14 mouse cellular contexts compared by ENCODE assay signal in the genomic region with DNA sequence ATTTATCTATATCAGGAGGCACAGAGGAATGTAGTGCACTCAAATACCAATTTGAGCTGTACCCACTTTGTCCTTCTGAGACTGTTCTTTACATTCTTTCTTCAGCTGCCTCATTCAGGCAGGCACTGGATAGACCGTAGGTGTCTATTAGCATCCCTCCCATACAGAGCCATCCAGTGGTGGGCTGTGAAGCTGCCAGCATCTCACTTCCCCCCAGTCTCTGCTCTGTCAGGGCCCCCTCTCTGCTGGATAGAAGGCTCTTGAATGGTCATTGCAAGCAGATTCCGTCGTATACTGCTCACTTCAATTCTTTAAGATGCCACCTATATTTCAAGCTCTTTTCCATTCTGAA. TPM values are rescaled to one million over a fixed set of nuclear protein-coding genes. Genes with fewer than 3 reads are reported as not detected.
DNase-seq lines count a peak whose midpoint lies in the region; ATAC-seq and TF ChIP-seq lines count a peak whose summit lies in the region.
"Had no signal": no experiment of that assay in that cellular context is flagged by ENCODE, and none has a peak within 500 bp of the region (broad histone marks: within the 10 kb centered on the region; RNA-seq: fewer than 3 reads in every experiment).

No protein-coding gene starts in this region.

- H3K9me3 ChIP-seq in forebrain, embryonic 14.5 days (replicated peaks; ENCODE audit: control insufficient read depth, low read length) = no peaks in the 10 kb centered on the region
- no peaks in the 10 kb centered on the region for H3K9me3 ChIP-seq in forebrain, embryonic 11.5 days (ENCODE audit: control insufficient read depth, low read length)
- H3K9me3 ChIP-seq in hindbrain, embryonic 10.5 days = no peaks in the 10 kb centered on the region
- no peaks in the 10 kb centered on the region for H3K9me3 ChIP-seq in midbrain, embryonic 11.5 days (ENCODE audit: control insufficient read depth, low read length)
- no peaks in the 10 kb centered on the region for H3K9me3 ChIP-seq in neural tube, embryonic 14.5 days (ENCODE audit: control insufficient read depth, low read length)
- H3K9me3 ChIP-seq: intestine, embryonic 15.5 days; limb, embryonic 12.5 days had no signal

- TF ChIP-seq CTCF in layer of hippocampus, adult 2 months (conservative IDR thresholded peaks at IDR 0.05) = no peak

- no peak overlapping the region; the same call in 1 of the 2 replicates for H3K4me2 ChIP-seq in forebrain, embryonic 14.5 days (ENCODE audit: low read length)
- H3K4me2 ChIP-seq in forebrain, embryonic 11.5 days (ENCODE audit: low read depth, low read length, severe bottlenecking) = no peak overlapping the region
- no peak overlapping the region for H3K4me2 ChIP-seq in midbrain, embryonic 11.5 days
- H3K4me2 ChIP-seq in neural tube, embryonic 14.5 days (ENCODE audit: low read depth, low read length) = no peak overlapping the region
- H3K4me2 ChIP-seq: intestine, embryonic 15.5 days had no signal

- DNase-seq in forebrain, embryonic 14.5 days (ENCODE audit: low spot score) = no peak
- no peak for DNase-seq in forebrain, embryonic 11.5 days (ENCODE audit: low spot score)
- DNase-seq in hindbrain, embryonic 10.5 days (ENCODE audit: low spot score) = no peak
- DNase-seq in midbrain, embryonic 11.5 days (ENCODE audit: low spot score, missing footprints) = peak; percentile 85
- DNase-seq in layer of hippocampus, postnatal 36 days = no peak
- DNase-seq in heart, adult 8-10 months (ENCODE audit: low spot score) = no peak
- DNase-seq in layer of hippocampus, adult 2 months (ENCODE audit: low spot score in 2 of 2) = no peak
- DNase-seq: heart, adult 2 months had no signal

- H3K9ac ChIP-seq in forebrain, embryonic 14.5 days (ENCODE audit: low read length) = no peak overlapping the region
- H3K9ac ChIP-seq in forebrain, embryonic 11.5 days (ENCODE audit: low read length) = no peak overlapping the region
- no peak overlapping the region for H3K9ac ChIP-seq in midbrain, embryonic 11.5 days (ENCODE audit: low read length)
- H3K9ac ChIP-seq in neural tube, embryonic 14.5 days (replicated peaks; ENCODE audit: low read depth, low read length) = no peak overlapping the region
- H3K9ac ChIP-seq: intestine, embryonic 15.5 days; limb, embryonic 12.5 days; liver, embryonic 14.5 days had no signal

- no peaks in the 10 kb centered on the region for H3K27me3 ChIP-seq in forebrain, embryonic 14.5 days (replicated peaks; ENCODE audit: control insufficient read depth, insufficient read depth, low read length)
- H3K27me3 ChIP-seq in forebrain, embryonic 11.5 days (ENCODE audit: control insufficient read depth, insufficient read depth, low read length) = no peaks in the 10 kb centered on the region
- no peaks in the 10 kb centered on the region for H3K27me3 ChIP-seq in hindbrain, embryonic 10.5 days (ENCODE audit: insufficient read depth, poor library complexity, severe bottlenecking)
- H3K27me3 ChIP-seq in midbrain, embryonic 11.5 days (ENCODE audit: control insufficient read depth, insufficient read depth, low read length) = no peaks in the 10 kb centered on the region
- no peaks in the 10 kb centered on the region for H3K27me3 ChIP-seq in neural tube, embryonic 14.5 days (ENCODE audit: control insufficient read depth, insufficient read depth, low read length)
- H3K27me3 ChIP-seq: intestine, embryonic 15.5 days; limb, embryonic 12.5 days; megakaryocyte, embryonic 14.5 days had no signal

- H3K4me1 ChIP-seq in forebrain, embryonic 14.5 days (ENCODE audit: control insufficient read depth, insufficient read depth, low read length) = peaks cover 8% of the 10 kb centered on the region; the same call in 1 of the 2 replicates
- no peaks in the 10 kb centered on the region for H3K4me1 ChIP-seq in forebrain, embryonic 11.5 days (replicated peaks; ENCODE audit: control insufficient read depth, insufficient read depth, low read length)
- H3K4me1 ChIP-seq in hindbrain, embryonic 10.5 days (replicated peaks) = peaks cover 21% of the 10 kb centered on the region
- H3K4me1 ChIP-seq in midbrain, embryonic 11.5 days (ENCODE audit: control insufficient read depth, insufficient read depth, low read length) = no peaks in the 10 kb centered on the region; the same call in 1 of the 2 replicates
- H3K4me1 ChIP-seq in neural tube, embryonic 14.5 days (ENCODE audit: control insufficient read depth, insufficient read depth, low read length) = no peaks in the 10 kb centered on the region
- H3K4me1 ChIP-seq: intestine, embryonic 15.5 days; megakaryocyte, embryonic 14.5 days had no signal

- no peak overlapping the region for H3K4me3 ChIP-seq in forebrain, embryonic 14.5 days (ENCODE audit: low read depth, low read length)
- H3K4me3 ChIP-seq in forebrain, embryonic 11.5 days (ENCODE audit: low read depth, low read length) = no peak overlapping the region
- H3K4me3 ChIP-seq in hindbrain, embryonic 10.5 days = no peak overlapping the region
- H3K4me3 ChIP-seq in midbrain, embryonic 11.5 days (ENCODE audit: low read depth, low read length) = no peak overlapping the region
- H3K4me3 ChIP-seq in neural tube, embryonic 14.5 days (ENCODE audit: low read depth, low read length) = no peak overlapping the region
- H3K4me3 ChIP-seq in layer of hippocampus, adult 2 months = no peak overlapping the region
- H3K4me3 ChIP-seq: heart, adult 2 months; intestine, embryonic 15.5 days; limb, embryonic 12.5 days had no signal

- no peaks in the 10 kb centered on the region for H3K36me3 ChIP-seq in forebrain, embryonic 14.5 days (ENCODE audit: control insufficient read depth, insufficient read depth, low read length)
- no peaks in the 10 kb centered on the region for H3K36me3 ChIP-seq in forebrain, embryonic 11.5 days (ENCODE audit: control insufficient read depth, insufficient read depth, low read length)
- H3K36me3 ChIP-seq in hindbrain, embryonic 10.5 days = no peaks in the 10 kb centered on the region
- no peaks in the 10 kb centered on the region for H3K36me3 ChIP-seq in midbrain, embryonic 11.5 days (ENCODE audit: control insufficient read depth, insufficient read depth, low read length)
- no peaks in the 10 kb centered on the region for H3K36me3 ChIP-seq in neural tube, embryonic 14.5 days (ENCODE audit: control insufficient read depth, insufficient read depth, low read length)
- H3K36me3 ChIP-seq: intestine, embryonic 15.5 days; limb, embryonic 12.5 days had no signal

- peak; percentile 29; the same call in 1 of the 2 replicates for ATAC-seq in forebrain, embryonic 14.5 days
- no peak; the same call in 1 of the 2 replicates for ATAC-seq in forebrain, embryonic 11.5 days (replicated peaks; ENCODE audit: low FRiP score)
- ATAC-seq in midbrain, embryonic 11.5 days (ENCODE audit: low FRiP score) = peak; percentile 48; the same call in 1 of the 2 replicates
- peak; percentile 65 for ATAC-seq in neural tube, embryonic 14.5 days (ENCODE audit: low read depth)
- ATAC-seq: intestine, embryonic 15.5 days had no signal

- H3K27ac ChIP-seq in forebrain, embryonic 14.5 days (ENCODE audit: low read depth, low read length) = peak overlapping the region; percentile 44
- no peak overlapping the region for H3K27ac ChIP-seq in forebrain, embryonic 11.5 days (ENCODE audit: low read depth, low read length)
- peak overlapping the region; percentile 79 for H3K27ac ChIP-seq in hindbrain, embryonic 10.5 days
- H3K27ac ChIP-seq in midbrain, embryonic 11.5 days (ENCODE audit: low read depth, low read length) = no peak overlapping the region
- H3K27ac ChIP-seq in neural tube, embryonic 14.5 days (ENCODE audit: low read depth, low read length) = peak overlapping the region; percentile 58; the same call in 1 of the 2 replicates
- no peak overlapping the region for H3K27ac ChIP-seq in layer of hippocampus, adult 2 months
- H3K27ac ChIP-seq: heart, adult 2 months; intestine, embryonic 15.5 days; limb, embryonic 12.5 days; liver, embryonic 14.5 days had no signal

- WGBS in forebrain, embryonic 14.5 days = 73% methylated on average over 3 of the region's 3 CpGs
- WGBS in forebrain, embryonic 11.5 days = 83% methylated on average over 3 of the region's 3 CpGs
- WGBS in hindbrain, embryonic 10.5 days = 78% methylated on average over 3 of the region's 3 CpGs
- WGBS in midbrain, embryonic 11.5 days = 91% methylated on average over 3 of the region's 3 CpGs
- 54% methylated on average over 3 of the region's 3 CpGs for WGBS in neural tube, embryonic 14.5 days

RNA-seq across cellular contexts. Expression of gene Kcne4, which starts 36.5 kb away (rescaled TPM):
- polyA plus RNA-seq in forebrain, embryonic 14.5 days (2014; fragmentation: Nextera tagmentation; extraction: Ambion mirVana) = 1.2 and 1.3 TPM in 2 replicates
- 0.52 and 0.75 TPM in 2 replicates for polyA plus RNA-seq in forebrain, embryonic 11.5 days (2014; fragmentation: Nextera tagmentation; extraction: Ambion mirVana)
- polyA plus RNA-seq in hindbrain, embryonic 10.5 days (2016; fragmentation: Nextera tagmentation; extraction: Ambion mirVana) = 0.12 and 1.2 TPM in 2 replicates
- polyA plus RNA-seq in midbrain, embryonic 11.5 days (2014; fragmentation: Nextera tagmentation; extraction: Ambion mirVana) = 0.84 and 1.0 TPM in 2 replicates
- 1.1 and 2.8 TPM in 2 replicates for polyA plus RNA-seq in neural tube, embryonic 14.5 days (2014; fragmentation: Nextera tagmentation; extraction: Ambion mirVana)
- under 1 TPM; 0.68 to 0.80 TPM for total RNA-seq in layer of hippocampus, postnatal 36 days (2021)
- 1 to 10 TPM; 1.1 to 1.9 (median 1.9) TPM for total RNA-seq in heart, adult 8-10 months (2022)
- under 1 TPM; 0.44 to 0.83 TPM for total RNA-seq in layer of hippocampus, adult 2 months (2021)
- total RNA-seq: neutrophil, adult 5-6 weeks had no signal

Comparison
In these comparisons a context has a peak if more than half of its experiments do, and no peak if none do; other contexts are left out.
1. H3K27ac ChIP-seq: peak in forebrain, embryonic 14.5 days (single experiment), hindbrain, embryonic 10.5 days (single experiment) and neural tube, embryonic 14.5 days (single experiment); none in forebrain, embryonic 11.5 days (single experiment), midbrain, embryonic 11.5 days (single experiment) and layer of hippocampus, adult 2 months (single experiment).